Mouse (Mus musculus) embryonic fibroblast, embryonic 13.5 days (primary cell): ENCODE results near the gene Camk2d.

Source experiments
- CTCF ChIP-seq: IDR thresholded peaks from 2 replicates; pipeline ENCODE4 v1.5.1; 2011; ENCODE audit warnings: mild to moderate bottlenecking, control low read depth, low read length, moderate library complexity, borderline replicate concordance; ENCODE audit not compliant: insufficient read depth
- POLR2A ChIP-seq: IDR thresholded peaks from 2 replicates; pipeline ENCODE4 v1.6.1; 2011; ENCODE audit warnings: low read depth, mild to moderate bottlenecking, control low read depth, low read length, moderate library complexity

DNA sequence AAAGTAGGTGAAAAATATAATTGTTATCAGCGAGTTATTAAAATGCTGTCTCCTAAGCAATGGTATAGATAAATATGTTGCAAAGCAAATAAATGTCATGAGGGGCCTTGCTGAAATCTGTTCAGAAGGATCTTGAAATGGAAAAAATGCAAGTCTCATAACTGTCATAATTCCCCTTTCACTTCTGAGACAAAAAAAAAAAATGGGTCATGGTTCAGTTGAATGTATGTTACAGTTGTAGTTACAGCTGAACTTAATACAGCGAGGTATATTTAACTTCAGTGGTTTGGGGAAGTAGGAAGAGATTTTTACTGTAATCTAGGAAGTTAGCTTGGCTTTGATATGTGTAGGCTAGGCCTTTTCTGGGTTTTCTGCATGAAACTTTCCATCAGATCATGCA lies 3.2 kb downstream of the Camk2d start:
- TF ChIP-seq POLR2A (no peak), CTCF (no peak)
